ENCODE assay signal across 15 mouse cellular contexts in genomic region chr11:115128483-115128882, GRCm38 (mm10). TPM values are rescaled to one million over a fixed set of nuclear protein-coding genes. Genes with fewer than 3 reads are reported as not detected.
"Had no signal": no experiment of that assay in that cellular context is flagged by ENCODE, and none has a peak within 500 bp of the region (broad histone marks: within the 10 kb centered on the region; RNA-seq: fewer than 3 reads in every experiment).

No protein-coding gene starts in this region.

- H3K4me3 ChIP-seq: limb, embryonic 12.5 days; liver, embryonic 13.5 days; midbrain, embryonic 13.5 days; myocyte; neural tube, embryonic 13.5 days; stomach, embryonic 15.5 days had no signal

- DNase-seq: kidney, postnatal 36 days; layer of hippocampus, adult 9-11 months; layer of hippocampus, postnatal 36 days; liver; liver, embryonic 13.5 days; liver, postnatal 0 days; right cerebral cortex, postnatal 14 days; thymus, postnatal 36 days had no signal

- H3K27me3 ChIP-seq: limb, embryonic 12.5 days; liver, embryonic 13.5 days; midbrain, embryonic 13.5 days; neural tube, embryonic 13.5 days; stomach, embryonic 15.5 days had no signal

- ATAC-seq: liver, postnatal 0 days; midbrain, embryonic 13.5 days had no signal

- H3K9me3 ChIP-seq: limb, embryonic 12.5 days; liver, embryonic 13.5 days; midbrain, embryonic 13.5 days; neural tube, embryonic 13.5 days; stomach, embryonic 15.5 days had no signal

- H3K9ac ChIP-seq: limb, embryonic 12.5 days; liver, embryonic 13.5 days; liver, postnatal 0 days; midbrain, embryonic 13.5 days; neural tube, embryonic 13.5 days; stomach, embryonic 15.5 days had no signal

- H3K4me1 ChIP-seq: limb, embryonic 12.5 days; liver, embryonic 13.5 days; midbrain, embryonic 13.5 days; neural tube, embryonic 13.5 days; stomach, embryonic 15.5 days had no signal

- H3K36me3 ChIP-seq: limb, embryonic 12.5 days; liver, embryonic 13.5 days; midbrain, embryonic 13.5 days; neural tube, embryonic 13.5 days; stomach, embryonic 15.5 days had no signal

- H3K27ac ChIP-seq: kidney, postnatal 0 days; limb, embryonic 12.5 days; liver, embryonic 13.5 days; midbrain, embryonic 13.5 days; neural tube, embryonic 13.5 days; stomach, embryonic 15.5 days had no signal

- H3K4me2 ChIP-seq: limb, embryonic 12.5 days; liver, embryonic 13.5 days; midbrain, embryonic 13.5 days; neural tube, embryonic 13.5 days; stomach, embryonic 15.5 days had no signal

RNA-seq across cellular contexts. Expression of gene Cd300lf, which starts 5.3 kb away (rescaled TPM):
- polyA plus RNA-seq: myocyte had no signal

RNA-seq across cellular contexts. Expression of gene Rab37, which starts 37.3 kb away (rescaled TPM):
- polyA plus RNA-seq: testis, adult 2 months had no signal
